Mouse (Mus musculus): ENCODE data around the gene Psmb8.
"Not testable (repeated sequence)": the region's sequence is repeated elsewhere in the genome, so short reads cannot be mapped to it uniquely, and the experiment has no call there.

DNA sequence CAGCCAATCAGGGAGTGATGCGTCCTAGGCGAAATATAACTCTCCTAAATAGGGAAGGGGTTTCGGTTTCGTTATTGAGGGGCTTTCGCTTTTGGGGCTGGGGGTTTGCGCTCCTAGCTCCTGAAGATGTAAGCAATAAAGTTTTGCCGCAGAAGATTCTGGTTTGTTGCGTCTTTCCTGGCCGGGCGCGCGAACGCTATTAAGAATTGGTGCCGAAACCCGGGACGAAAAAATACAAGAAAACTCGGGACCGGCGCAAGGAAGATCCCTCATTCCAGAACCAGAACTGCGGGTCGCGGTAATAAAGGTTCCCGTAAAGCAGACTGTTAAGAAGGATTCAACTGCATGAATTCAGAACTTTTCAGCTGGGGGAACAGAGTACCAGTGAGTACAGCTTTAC lies 28.4 kb downstream of the Psmb8 start:
- TF ChIP-seq CTCF, EP300 (IDR thresholded peaks at IDR 0.05; ENCODE audit: low read depth): not testable (repeated sequence)

All from liver, embryonic 14.5 days (tissue).